Mouse (Mus musculus) cerebellum, adult 11-12 months (tissue): Measurements from ENCODE around the gene Carnmt1.

Source experiments
- DNase-seq: peaks from one replicate; pipeline ENCODE4 v3.0.0; 2022

The Carnmt1 gene

DNA sequence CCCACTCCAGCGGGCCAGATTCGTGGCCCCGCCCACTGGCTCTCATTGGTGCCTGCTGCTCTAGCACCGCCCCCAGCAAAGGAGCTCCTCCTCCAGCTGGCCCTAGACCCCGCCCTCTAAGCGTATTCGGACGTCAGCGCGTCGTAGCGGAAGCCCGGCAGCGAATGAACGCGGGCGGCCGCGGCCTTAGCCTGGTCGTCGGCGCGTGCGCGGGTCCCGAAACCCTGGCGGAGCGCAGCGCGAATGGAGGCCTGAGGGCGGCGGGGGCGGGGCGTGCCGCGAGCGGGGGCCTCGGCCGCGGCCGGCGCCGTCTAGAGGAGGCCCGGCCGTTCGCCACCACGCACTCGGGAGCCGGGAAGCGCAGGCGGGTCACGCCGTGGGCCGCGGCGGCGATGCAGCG is at the start of gene Carnmt1:
TSS of gene Carnmt1 (plus strand) at position 157 of the 400 bp plus-strand sequence.
- DNase-seq: peak; percentile 99

DNA sequence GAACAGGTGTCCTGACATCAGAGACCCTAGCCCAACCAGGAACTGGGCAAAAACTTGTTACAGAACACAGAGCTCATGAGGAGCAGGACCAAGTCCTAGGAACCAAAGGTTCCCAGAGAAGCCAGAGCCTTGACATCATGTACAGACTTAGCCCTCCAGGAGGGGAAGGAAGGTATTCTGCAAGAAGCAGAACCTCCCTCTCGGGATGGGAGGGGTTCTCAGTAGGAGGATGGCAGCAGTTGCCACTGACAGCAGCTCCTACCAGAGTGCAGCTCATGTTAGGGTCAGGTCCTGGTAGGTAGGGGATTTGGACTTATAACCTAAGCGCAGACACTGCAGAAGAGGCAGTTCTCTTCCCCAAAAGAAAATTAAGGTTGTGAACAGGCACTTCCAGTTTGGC is 46.7 kb upstream of the Carnmt1 start:
- DNase-seq: no peak

DNA sequence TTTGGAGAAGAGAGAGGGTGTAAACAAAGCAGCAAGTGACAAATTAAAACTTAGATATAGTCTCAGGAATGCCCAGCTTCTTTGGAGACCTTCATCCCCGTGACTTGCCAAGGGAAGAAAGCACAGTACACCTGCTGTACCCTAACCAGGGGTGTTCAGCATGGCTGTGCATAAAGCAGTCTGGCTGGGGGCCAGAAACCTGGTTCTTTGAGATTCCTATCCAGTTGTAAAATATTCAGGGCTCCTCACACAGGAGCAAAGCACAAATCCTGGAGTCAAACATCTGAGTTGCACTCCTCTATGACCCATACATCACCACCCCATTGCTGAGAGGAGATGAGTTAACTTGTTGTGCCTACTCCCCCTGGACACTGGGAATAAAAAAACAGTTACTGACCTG is 41.0 kb upstream of the Carnmt1 start:
- DNase-seq: no peak

DNA sequence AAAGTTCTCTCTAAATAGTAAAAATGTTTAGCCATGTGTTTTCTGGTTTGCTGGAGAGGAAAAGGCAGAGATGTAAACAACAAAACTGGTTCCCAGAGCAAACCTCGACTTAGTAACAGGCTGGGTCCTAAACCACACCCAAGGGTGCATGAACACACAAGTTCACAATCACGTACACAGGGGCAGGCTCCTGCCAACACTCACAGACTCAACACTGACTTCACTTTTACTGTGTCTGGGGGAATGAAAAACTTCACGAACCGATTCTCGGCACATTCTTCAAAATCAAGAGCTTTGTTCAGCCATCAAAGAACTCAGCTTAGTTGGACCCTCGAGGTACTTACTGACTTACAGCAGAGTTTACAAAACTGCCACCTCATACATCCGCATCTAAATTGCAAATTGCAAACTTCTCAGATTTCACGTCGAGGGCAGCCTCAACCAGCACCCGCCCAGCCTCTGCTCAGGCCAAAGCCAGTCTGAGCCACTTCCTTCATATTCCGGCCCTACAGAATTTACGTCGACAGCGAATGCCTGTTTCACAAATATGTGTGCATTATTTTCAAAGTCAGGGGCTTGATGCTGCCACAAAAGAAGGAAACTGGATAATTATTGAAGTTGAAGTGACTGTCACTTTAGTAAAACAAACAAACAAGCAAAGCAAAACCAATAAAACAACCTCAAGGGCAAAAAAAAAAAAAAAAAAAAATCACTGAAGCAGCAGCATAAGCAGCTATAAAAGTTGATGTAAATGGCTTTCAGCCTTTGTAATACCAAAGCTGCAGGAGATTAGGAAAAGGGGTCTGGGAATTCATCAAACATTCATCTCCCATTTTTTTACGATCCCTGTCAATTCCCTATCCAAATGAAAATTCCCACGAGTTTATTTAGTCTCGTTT is 40.1 kb upstream of the Carnmt1 start:
- DNase-seq: no peak

DNA sequence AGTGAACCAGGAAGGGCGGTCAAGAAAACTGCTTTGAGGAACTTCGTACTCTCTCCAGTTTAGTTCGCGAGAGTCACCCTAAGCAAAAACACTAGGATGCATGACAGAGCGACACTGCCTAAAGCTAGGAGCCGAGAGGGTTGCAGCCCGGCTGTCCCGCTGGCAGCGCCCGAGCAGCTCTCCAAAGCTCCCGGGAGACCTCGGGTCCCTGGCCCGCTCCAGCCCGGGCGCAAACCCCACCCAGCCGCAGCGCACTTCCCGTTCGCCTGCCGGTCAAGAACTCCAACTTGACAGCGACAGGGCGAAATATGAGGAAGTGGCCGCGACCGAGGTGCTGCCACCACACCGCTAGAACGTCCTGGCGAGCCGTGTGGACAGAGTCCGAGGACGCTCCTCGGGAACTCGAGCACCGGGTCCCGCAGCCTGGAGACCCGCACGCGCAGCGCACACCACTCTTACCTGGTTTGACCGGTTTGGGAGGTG is 39.4 kb upstream of the Carnmt1 start:
- DNase-seq: no peak

DNA sequence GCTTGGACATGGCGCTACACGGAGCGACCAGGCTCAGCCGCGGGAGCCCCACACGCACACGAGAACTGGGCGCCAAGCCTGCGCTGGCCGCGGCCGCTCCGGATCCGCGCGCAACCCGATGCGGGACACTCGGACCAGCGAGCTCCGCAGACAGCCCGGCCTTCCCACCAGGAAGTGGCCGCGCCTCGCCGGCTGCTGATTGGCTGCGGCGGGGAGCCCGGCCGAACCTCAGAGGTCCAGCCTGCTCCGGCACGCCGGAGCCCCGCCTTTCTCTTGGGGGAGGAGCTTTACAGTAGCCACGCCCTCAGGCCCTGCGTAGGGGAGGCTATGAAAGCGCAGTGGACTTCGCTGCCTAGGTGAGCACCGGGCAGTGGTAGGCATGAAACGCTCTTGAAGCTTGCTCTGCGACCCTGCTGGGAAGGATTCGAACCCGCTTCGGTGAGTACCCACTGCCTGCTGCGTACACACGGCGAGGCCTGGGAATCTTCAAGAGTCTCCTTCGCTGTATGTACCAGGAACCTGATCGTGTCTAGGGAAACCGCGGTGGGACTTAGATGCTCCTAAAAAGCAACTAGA is 38.8 kb upstream of the Carnmt1 start, which contains the start of the genes Ostf1 and Nmrk1:
TSS of gene Ostf1 (minus strand) at position 180 of the 576 bp plus-strand sequence.
TSS of gene Nmrk1 (plus strand) at position 307 of the 576 bp plus-strand sequence.
- DNase-seq: peak; percentile 97

DNA sequence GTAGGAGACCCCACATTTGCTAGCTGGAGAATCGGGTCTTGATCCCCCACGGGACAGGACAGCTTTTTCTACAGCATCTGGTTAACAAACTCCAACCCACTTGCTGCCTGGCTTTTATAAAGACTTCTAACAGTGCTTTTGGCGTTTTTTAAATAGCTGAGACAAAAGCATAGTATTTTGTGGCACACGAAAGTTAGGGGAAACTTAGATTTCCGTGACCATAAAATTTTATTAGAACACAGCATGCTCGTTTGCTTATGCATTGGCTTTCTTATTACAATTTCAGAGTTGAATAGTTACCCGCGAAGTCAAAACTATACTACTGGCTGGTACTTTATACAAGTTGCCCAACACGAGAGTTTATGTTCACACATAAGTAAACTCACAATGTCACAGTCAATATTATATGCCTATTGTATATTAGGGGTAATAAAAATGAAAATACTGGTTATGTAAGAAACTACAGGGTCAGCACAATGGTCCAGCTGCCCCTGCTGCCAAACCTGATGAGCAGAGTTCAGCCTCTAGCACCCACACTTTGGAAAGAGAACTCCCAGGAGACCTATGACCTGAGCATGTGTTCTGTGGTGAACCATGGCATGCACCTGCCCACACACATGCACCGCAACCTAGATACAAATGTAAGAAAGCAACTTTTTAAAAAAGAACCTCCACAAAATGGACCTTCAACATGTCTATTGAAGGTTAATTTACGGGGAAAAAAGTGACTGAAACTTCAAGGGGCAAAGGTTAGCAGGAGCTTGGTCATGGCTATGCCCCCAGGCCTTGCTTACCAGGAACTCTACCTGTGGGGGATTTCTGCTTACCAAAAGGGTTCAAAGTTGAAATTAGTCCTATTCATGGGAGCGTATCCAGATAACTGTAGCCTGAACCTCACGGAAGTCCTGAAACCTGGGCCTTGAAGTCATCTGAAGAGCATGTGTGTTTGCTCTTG is 38.1 kb upstream of the Carnmt1 start:
- DNase-seq: no peak

DNA sequence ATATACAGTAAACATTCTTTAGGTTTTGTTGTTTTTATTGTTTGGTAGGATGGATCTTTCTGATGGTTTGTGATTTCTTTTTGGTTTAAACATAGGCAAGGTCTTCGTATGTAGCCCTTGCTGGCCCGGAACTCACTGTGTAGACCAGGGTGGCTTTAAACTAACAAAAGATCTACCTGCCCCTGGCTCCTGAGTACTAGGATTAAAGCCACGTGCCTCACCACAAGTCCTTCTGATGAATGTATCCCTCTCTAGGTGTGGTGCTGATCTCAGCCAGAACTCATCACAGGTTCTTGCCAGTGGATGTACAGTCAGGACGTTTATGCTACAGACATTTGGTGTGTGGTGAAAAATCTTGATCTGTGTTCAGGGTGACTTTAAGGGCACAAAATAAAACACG is 32.6 kb upstream of the Carnmt1 start:
- DNase-seq: no peak

DNA sequence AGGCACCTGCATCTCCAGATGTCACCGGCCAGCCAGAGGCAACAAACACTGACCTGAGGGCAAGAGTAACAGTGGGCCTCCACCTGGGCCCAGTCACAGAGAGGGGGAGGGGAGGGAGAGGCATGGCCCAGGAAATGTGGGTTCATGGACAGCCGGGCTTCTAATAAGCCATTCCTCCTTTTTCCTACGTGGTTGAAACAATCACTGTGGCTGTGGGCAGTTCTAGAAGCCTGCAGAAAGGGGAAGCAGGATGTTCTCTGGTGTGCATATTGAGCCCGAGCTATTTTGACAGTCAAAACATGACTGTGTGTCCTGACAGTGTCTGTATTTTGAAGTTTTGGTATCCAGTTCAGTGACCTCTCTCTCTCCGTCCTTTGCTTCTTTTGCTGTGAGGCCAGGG is 31.6 kb upstream of the Carnmt1 start:
- no peak for DNase-seq

DNA sequence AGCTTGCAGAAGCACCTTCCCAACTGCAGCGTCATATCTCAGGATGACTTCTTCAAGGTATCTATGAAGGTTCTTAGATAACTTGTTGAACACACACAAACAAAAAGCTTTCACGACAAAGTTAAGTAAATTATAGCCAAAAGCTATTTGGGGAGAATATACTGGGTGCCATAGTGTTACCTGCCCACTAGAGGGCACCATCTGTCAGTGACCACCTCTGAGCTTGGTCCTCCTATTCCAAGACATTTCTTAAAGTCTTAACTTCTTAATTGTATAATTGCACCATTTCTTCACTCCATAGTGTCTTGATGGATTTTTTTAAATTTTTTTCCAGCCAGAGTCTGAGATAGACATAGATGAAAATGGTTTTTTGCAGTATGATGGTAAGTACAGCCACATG is 31.0 kb upstream of the Carnmt1 start:
- no peak for DNase-seq

DNA sequence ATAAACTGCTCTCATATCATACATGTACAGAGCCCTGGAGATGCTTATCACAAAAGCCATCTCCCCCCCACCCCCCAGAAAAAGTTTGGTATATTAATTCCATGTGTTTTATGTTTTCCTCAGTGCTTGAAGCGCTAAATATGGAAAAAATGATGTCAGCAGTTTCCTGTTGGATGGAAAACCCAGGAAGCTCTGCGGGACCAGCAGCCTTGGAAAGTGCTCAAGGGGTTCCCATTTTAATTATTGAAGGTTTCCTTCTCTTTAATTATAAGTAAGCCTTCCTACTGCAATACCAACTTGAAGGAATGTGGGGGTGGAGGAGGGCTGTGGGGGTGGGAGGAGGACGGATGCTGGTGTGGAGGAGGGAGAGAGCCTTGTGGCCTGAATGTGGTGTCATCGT is 29.6 kb upstream of the Carnmt1 start:
- no peak for DNase-seq

DNA sequence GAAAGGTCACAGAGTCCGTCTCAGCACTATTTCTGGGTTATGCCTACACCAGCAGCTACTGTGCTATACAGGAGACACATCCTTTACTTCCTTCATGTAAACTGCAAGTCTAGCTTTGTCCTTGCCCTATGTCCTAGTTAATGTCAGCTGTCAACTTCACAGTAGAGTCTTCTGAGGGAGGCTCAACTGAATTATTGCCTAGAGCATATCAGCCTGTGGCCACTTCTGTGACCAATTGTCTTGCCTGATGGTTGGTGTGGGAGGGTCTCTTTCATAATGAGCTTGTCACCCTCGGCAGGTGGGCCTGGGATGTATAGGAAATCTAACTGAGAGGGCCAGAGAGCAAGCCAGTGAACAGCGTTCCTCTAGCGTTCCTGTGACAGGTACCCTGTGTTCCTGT is 27.2 kb upstream of the Carnmt1 start:
- DNase-seq: no peak

DNA sequence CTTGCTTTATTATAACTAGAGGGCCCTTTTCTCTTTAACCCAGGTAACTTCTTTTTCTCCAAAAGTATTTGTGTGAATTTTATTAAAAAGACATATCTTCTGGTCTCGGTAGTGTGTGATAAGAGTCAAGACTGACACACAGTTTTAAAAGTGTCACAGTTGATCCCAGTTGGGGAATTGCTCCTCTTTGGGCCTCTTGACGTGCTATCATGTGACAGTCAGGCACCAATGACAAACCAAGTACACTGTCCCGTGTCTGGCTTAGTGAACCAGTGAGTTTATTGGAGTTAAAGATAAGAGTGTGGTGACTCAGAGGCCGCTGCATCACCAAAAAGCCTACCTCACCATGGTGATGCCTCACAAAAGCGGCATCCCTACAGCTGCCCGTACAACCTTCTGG is 26.5 kb upstream of the Carnmt1 start:
- no peak for DNase-seq

DNA sequence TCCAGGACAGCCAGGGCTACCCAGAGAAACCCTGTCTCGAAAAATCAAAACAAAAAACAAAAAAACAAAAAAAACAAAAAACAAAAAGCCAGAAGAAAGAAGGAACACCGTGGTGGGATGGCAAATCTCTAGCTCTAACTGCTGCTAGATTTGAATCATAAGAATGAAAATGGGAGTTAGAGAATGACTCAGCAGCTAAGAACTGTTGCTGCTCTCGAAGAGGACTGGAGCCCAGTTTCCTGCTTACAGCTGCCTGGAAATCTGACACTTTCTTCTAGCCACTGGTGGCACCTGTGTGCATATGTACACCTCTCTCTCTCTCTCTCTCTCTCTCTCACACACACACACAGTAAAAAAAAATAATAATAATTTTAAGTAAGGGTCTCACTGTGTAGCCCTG is 24.2 kb upstream of the Carnmt1 start:
- DNase-seq: no peak

DNA sequence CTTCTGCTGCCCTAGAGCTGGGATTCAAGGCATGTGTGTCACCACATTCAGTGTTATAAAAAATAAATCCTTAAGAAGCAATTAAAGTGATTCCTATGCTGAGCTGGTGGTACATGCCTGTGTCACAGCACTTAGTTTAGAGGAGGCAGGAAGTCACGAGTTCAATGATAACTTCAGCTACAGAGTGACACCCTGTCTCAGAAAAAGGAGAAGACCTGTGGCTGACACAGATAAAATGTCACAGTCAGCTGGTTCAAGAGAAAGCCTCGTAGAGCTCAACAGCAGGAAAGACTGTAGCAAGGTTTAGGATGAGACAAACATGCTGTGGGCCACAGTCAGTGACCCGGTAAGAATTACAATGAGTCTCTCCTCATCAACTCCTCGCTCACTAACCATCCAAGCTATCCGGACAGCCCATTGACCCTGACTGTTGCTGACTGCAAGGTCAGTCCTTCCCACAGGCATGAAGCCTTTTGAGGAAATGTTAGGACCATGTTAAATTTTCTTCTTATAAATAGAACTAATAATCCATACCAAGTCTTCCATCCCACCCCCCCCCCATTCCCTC is 23.6 kb upstream of the Carnmt1 start:
- DNase-seq: no peak

DNA sequence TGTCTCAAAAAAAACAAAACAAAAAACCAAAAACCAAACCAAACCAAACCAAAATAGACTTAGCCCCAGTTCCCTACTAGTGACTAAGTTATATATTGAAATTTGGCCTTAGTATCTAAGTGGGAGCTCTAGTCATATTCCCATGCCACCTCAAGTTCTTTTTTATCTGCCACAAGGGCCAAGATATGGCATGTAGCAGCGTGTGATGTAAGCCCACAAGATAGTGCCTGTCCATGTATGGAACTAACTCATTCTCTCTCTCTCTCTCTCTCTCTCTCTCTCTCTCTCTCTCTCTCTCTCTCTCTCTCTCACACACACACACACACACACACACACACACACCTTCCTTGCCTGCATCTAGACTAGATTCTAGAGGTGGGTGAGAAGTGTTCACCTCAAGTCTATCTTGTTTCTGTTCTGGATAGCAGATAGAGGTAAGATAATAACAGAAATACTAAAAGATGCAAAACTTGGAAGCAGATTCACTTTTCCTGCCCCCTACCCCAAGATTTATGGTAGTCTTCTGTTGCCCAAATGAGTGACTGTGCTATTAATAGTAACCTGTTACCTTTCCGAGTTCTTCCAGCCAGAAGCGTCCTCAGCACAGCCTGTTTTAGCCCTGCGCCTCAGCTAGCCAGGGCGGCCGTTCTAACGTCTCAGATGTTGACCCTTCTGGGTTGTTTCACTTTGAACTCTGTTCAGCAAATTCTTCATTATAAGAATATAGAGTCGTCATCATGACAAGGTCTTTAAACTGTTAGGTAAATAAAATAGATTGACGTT is 22.6 kb upstream of the Carnmt1 start:
- no peak for DNase-seq

DNA sequence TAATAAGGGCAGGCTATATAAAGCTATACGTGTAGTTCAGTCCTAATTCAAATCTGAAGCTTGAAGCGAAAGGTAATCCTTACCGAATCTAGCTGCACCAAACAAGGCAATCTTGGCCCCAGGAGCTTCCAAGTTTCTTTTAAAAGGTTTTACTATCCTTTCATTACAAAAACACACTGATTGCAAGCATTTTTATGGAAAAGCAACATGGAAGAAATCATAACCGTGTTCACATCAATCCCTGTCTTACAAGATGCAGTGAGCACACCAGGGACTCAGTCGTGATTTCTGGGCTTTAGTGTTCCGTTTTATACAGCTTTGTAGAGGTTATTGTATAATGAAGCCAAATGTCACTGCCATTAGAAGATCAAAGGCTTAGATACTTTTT is 22.0 kb upstream of the Carnmt1 start:
- no peak for DNase-seq

DNA sequence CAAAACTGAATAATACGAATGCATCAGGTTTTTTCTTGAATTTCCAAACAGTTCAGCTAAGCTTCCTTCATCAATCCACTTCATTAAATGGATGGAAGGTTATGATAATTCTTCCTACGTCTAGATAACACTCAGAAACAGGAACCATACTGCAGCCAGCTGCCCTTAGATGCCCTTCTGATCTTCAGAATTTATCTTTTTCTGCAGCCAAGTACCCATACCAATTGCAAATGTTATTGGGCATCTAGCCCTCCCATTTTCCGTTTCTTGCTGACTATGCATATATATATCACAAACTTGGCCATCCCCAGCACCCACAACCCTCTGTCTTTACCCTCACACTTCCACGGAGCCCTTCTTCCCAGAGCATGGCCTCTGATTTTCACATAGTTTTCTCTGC is 20.6 kb upstream of the Carnmt1 start:
- no peak for DNase-seq

DNA sequence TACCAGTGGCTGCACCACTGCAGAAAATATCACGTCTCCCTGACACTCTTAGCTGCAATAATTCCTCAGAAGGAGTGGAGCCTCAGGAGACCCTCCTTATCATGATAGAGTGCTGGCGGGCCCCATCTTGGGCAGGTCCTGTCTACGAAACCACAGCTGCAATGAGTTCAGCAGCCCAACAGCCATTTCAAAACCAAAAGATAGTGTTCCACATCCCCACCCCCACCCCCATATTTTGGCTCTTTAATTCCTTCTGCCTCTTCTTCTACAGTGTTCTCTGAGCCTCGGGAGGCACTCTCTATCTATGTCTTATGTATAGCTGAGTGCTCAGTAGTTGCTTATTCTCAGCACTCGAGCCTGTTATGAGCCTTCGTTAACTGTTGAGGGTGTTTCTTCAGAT is 20.1 kb upstream of the Carnmt1 start:
- no peak for DNase-seq

DNA sequence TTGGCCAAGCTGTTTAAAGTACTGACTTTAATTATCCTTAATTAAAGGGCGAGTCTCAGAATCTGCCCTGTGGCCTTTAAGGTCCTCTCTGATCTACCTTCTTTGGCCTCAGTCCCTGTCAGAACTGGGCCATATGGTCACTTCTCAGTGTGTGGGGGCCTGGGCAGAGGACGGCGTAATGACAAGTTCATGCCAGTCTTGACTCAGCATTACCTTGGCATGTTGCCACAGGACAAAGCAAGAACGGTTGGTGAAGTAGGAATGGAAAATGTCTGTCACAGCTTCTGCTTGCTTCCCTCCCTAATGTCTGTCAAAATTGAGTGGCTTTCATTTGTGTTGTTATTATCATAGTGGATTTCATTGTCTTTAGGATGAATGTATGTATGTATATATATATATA is 18.0 kb upstream of the Carnmt1 start:
- peak; percentile 91 for DNase-seq

DNA sequence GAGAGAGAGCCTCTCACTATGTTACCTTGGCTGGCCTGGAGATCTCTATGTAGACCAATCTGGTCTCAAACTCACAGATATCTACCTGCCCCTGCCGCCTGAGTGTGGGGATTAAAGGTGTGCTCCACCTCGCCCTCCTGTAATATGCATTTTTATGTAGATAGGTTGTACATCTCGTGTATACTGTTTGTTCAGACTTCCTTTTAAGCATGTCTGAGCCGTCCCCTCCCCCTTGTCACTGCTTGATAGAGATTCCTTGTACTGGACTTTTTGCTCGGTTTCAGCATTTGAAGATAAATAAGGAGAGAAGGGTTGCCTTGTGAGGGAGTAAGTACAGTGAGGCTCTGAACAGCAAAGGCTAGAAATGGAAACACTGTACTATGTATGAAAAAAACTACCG is 17.5 kb upstream of the Carnmt1 start:
- no peak for DNase-seq

DNA sequence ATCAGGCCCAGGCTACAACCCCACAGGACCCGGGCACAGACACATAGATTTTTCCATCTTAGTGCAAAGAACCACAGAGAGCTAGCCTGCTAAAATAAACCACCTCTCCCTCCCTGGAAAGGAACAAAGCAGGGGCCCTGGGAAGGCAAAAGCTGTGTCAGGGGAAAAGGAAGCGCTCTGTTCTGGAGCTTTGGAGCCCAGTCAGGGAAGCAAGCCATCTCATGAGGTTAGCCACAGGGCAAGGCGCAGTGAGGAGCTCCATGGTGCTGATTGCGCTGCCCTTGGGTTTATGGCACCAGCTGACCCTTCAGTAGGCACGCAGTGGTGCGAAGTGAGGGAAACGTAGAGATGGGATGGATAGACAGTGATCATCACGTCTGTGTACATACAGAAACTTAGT is 16.2 kb upstream of the Carnmt1 start:
- DNase-seq: no peak
